In genomic region chr6:117071311-117071710, GRCm38 (mm10) we compare ENCODE assay signal across 11 mouse cellular contexts.
DNase-seq lines count a peak whose midpoint lies in the region; ATAC-seq lines count a peak whose summit lies in the region.
"Had no signal": no experiment of that assay in that cellular context is flagged by ENCODE, and none has a peak within 500 bp of the region (broad histone marks: within the 10 kb centered on the region; RNA-seq: fewer than 3 reads in every experiment).

No protein-coding gene starts in this region.

- H3K9me3 ChIP-seq in midbrain, embryonic 11.5 days (ENCODE audit: control insufficient read depth, low read length), result no peaks in the 10 kb centered on the region
- H3K9me3 ChIP-seq: hindbrain, embryonic 12.5 days; limb, embryonic 13.5 days had no signal

- peak; percentile 28 to 35 for DNase-seq in cerebellum, postnatal 14 days
- DNase-seq in cerebellum, adult 18-20 months, result no peak
- peak; percentile 45 for DNase-seq in adipocyte (ENCODE audit: low spot score)
- DNase-seq in heart, postnatal 4 days, result peak; percentile 21
- DNase-seq in left cerebral cortex, postnatal 25 days (ENCODE audit: low spot score in 2 of 2), result peak; percentile 76 to 85
- DNase-seq in midbrain, embryonic 11.5 days (ENCODE audit: low spot score, missing footprints), result no peak
- no peak for DNase-seq in adrenal gland, adult 2 months
- DNase-seq in adrenal gland, postnatal 10 days, result no peak
- DNase-seq: cerebellum, adult 8-10 months had no signal

- no peaks in the 10 kb centered on the region for H3K27me3 ChIP-seq in midbrain, embryonic 11.5 days (ENCODE audit: control insufficient read depth, insufficient read depth, low read length)
- H3K27me3 ChIP-seq: hindbrain, embryonic 12.5 days; limb, embryonic 13.5 days had no signal

- no peak overlapping the region for H3K9ac ChIP-seq in midbrain, embryonic 11.5 days (ENCODE audit: low read length)
- H3K9ac ChIP-seq: hindbrain, embryonic 12.5 days; limb, embryonic 13.5 days had no signal

- no peak overlapping the region for H3K4me2 ChIP-seq in midbrain, embryonic 11.5 days
- H3K4me2 ChIP-seq: hindbrain, embryonic 12.5 days; limb, embryonic 13.5 days had no signal

- WGBS in midbrain, embryonic 11.5 days, result 87% methylated on average over 6 of the region's 6 CpGs

- H3K27ac ChIP-seq in midbrain, embryonic 11.5 days (ENCODE audit: low read depth, low read length), result no peak overlapping the region
- H3K27ac ChIP-seq: hindbrain, embryonic 12.5 days; limb, embryonic 13.5 days had no signal

- H3K4me3 ChIP-seq in midbrain, embryonic 11.5 days (ENCODE audit: low read depth, low read length), result no peak overlapping the region
- H3K4me3 ChIP-seq: hindbrain, embryonic 12.5 days; limb, embryonic 13.5 days had no signal

- intact Hi-C loops in left cerebral cortex, postnatal 25 days (cut with DNase I), result loop anchor here (10.0 kb wide), 1 partner anchor 167 kb away; no protein-coding TSS in a partner anchor

- ATAC-seq in midbrain, embryonic 11.5 days (ENCODE audit: low FRiP score), result no peak

- no peaks in the 10 kb centered on the region for H3K4me1 ChIP-seq in midbrain, embryonic 11.5 days (ENCODE audit: control insufficient read depth, insufficient read depth, low read length)
- H3K4me1 ChIP-seq: hindbrain, embryonic 12.5 days had no signal

- H3K36me3 ChIP-seq in midbrain, embryonic 11.5 days (ENCODE audit: control insufficient read depth, insufficient read depth, low read length), result no peaks in the 10 kb centered on the region
- H3K36me3 ChIP-seq: hindbrain, embryonic 12.5 days; limb, embryonic 13.5 days had no signal

Comparison
In these comparisons a context has a peak if more than half of its experiments do, and no peak if none do; other contexts are left out.
1. DNase-seq: peak in cerebellum, postnatal 14 days (2 of 2), adipocyte (single experiment), heart, postnatal 4 days (single experiment) and left cerebral cortex, postnatal 25 days (2 of 2); none in cerebellum, adult 18-20 months (0 of 2), midbrain, embryonic 11.5 days (single experiment), adrenal gland, adult 2 months (single experiment) and adrenal gland, postnatal 10 days (single experiment).